Mouse (Mus musculus) midbrain, embryonic 13.5 days (tissue): ENCODE measurements around the gene Fam160b1. TPM values are rescaled to one million over a fixed set of nuclear protein-coding genes. Genes with fewer than 3 reads are reported as not detected.

Experiments
- ATAC-seq: fragments of 200-750 bp; cut with Nextera tagmentation; 2 replicates; pipeline ENCODE4 v1.8.0; 2017; ENCODE audit warnings: mild to moderate bottlenecking, moderate TSS enrichment, moderate library complexity
- H3K27ac ChIP-seq: fragments of 300-500 bp; sonication (generic); 2 replicates; pipeline ENCODE4 v1.5.1; 2015; ENCODE audit warnings: inconsistent platforms, mild to moderate bottlenecking, moderate library complexity
- H3K27me3 ChIP-seq: fragments of 300-500 bp; sonication (generic); 2 replicates; pipeline ENCODE4 v1.6.1; 2015; ENCODE audit warnings: mild to moderate bottlenecking, inconsistent platforms
- H3K36me3 ChIP-seq: fragments of 300-500 bp; sonication (generic); 2 replicates; pipeline ENCODE4 v1.6.1; 2015; ENCODE audit warnings: mild to moderate bottlenecking, inconsistent platforms
- H3K4me1 ChIP-seq: fragments of 300-500 bp; sonication (generic); replicated peaks from 2 replicates; pipeline ENCODE4 v1.6.1; 2015; ENCODE audit warnings: inconsistent platforms
- H3K4me2 ChIP-seq: fragments of 300-500 bp; sonication (generic); replicated peaks from 2 replicates; pipeline ENCODE4 v1.6.1; 2015; ENCODE audit warnings: moderate library complexity, mild to moderate bottlenecking, inconsistent platforms
- H3K4me3 ChIP-seq: fragments of 300-500 bp; sonication (generic); replicated peaks from 2 replicates; pipeline ENCODE4 v1.5.1; 2015; ENCODE audit warnings: mild to moderate bottlenecking, inconsistent platforms
- H3K9ac ChIP-seq: fragments of 300-500 bp; sonication (generic); replicated peaks from 2 replicates; pipeline ENCODE4 v1.6.1; 2015; ENCODE audit warnings: mild to moderate bottlenecking, inconsistent platforms
- H3K9me3 ChIP-seq: fragments of 300-500 bp; sonication (generic); 2 replicates; pipeline ENCODE4 v1.6.1; 2016; ENCODE audit warnings: mild to moderate bottlenecking, inconsistent platforms
- WGBS: fragments of 180-500 bp; shearing (Covaris S2); methylation state at CpG from one replicate; pipeline ENCODE4 v1.1.7; 2015; 5-methylcytosine and 5-hydroxymethylcytosine counted together
- polyA plus RNA-seq: library from polyadenylated mRNA; unstranded; fragments of >200 nt; fragmentation: Nextera tagmentation; extraction: Ambion mirVana; gene quantifications from 2 replicates; pipeline ENCODE4 v1.2.1, GENCODE M21; 2015

Fam160b1 gene
- polyA plus RNA-seq, 1 experiment from 2014 or later = 14.2 TPM

- Histone ChIP-seq H3K9me3 (no peaks in the 10 kb centered on the region), H3K4me1 (no peaks in the 10 kb centered on the region), H3K27me3 (no peaks in the 10 kb centered on the region), H3K9ac (no peak overlapping the region), H3K4me2 (no peak overlapping the region), H3K27ac (no peak overlapping the region), H3K36me3 (peaks cover 93% of the 10 kb centered on the region), H3K4me3 (no peak overlapping the region)
- no peak for ATAC-seq
- WGBS = 89% methylated on average over 11 of the region's 11 CpGs
These were observed 15.3 kb downstream of the Fam160b1 start for GRCm38 (mm10) chr19:57375746-57376145.

GRCm38 (mm10) chr19:57377043-57377703 is 16.7 kb downstream of the Fam160b1 start:
- Histone ChIP-seq H3K27ac (no peak overlapping the region), H3K4me1 (no peaks in the 10 kb centered on the region), H3K9me3 (no peaks in the 10 kb centered on the region), H3K36me3 (peaks cover 92% of the 10 kb centered on the region), H3K27me3 (no peaks in the 10 kb centered on the region), H3K4me2 (no peak overlapping the region), H3K9ac (no peak overlapping the region), H3K4me3 (no peak overlapping the region)
- WGBS = 97% methylated on average over 14 of the region's 14 CpGs
- no peak for ATAC-seq

GRCm38 (mm10) chr19:57386176-57386693 is 25.8 kb downstream of the Fam160b1 start:
- Histone ChIP-seq H3K4me1 (no peaks in the 10 kb centered on the region), H3K27me3 (no peaks in the 10 kb centered on the region), H3K36me3 (peaks cover 91% of the 10 kb centered on the region), H3K4me2 (no peak overlapping the region), H3K4me3 (no peak overlapping the region), H3K9me3 (no peaks in the 10 kb centered on the region), H3K27ac (no peak overlapping the region), H3K9ac (no peak overlapping the region)
- ATAC-seq = no peak
- 89% methylated on average over 17 of the region's 17 CpGs for WGBS

GRCm38 (mm10) chr19:57391545-57391944 is 31.1 kb downstream of the Fam160b1 start:
- Histone ChIP-seq H3K9ac (no peak overlapping the region), H3K4me3 (no peak overlapping the region), H3K27me3 (no peaks in the 10 kb centered on the region), H3K9me3 (no peaks in the 10 kb centered on the region), H3K4me2 (no peak overlapping the region), H3K36me3 (peaks cover 40% of the 10 kb centered on the region), H3K4me1 (no peaks in the 10 kb centered on the region), H3K27ac (no peak overlapping the region)
- WGBS = 93% methylated on average over 3 of the region's 3 CpGs
- no peak for ATAC-seq

GRCm38 (mm10) chr19:57393357-57393957 is 33.0 kb downstream of the Fam160b1 start:
- WGBS = 79% methylated on average over 6 of the region's 6 CpGs
- ATAC-seq = no peak
- no peak overlapping the region for H3K4me3 ChIP-seq
- peaks cover 21% of the 10 kb centered on the region for H3K36me3 ChIP-seq
- no peaks in the 10 kb centered on the region for H3K4me1 ChIP-seq
- no peak overlapping the region for H3K27ac ChIP-seq
- no peaks in the 10 kb centered on the region for H3K27me3 ChIP-seq
- H3K9ac ChIP-seq = no peak overlapping the region
- no peak overlapping the region for H3K4me2 ChIP-seq
- no peaks in the 10 kb centered on the region for H3K9me3 ChIP-seq

- Histone ChIP-seq H3K27ac (no peak overlapping the region), H3K4me3 (no peak overlapping the region), H3K36me3 (no peaks in the 10 kb centered on the region), H3K27me3 (no peaks in the 10 kb centered on the region), H3K9ac (no peak overlapping the region), H3K4me1 (0 out of 2 replicates have a peak, but pooled peaks cover under 1% of the 10 kb centered on the region), H3K4me2 (no peak overlapping the region), H3K9me3 (no peaks in the 10 kb centered on the region)
- WGBS = 84% methylated on average over 7 of the region's 7 CpGs
- ATAC-seq = no peak
These were observed 36.1 kb downstream of the Fam160b1 start for GRCm38 (mm10) chr19:57396609-57397008.

- Histone ChIP-seq H3K27ac (peak overlapping the region; percentile 63), H3K4me2 (no peak overlapping the region), H3K4me1 (peaks cover 22% of the 10 kb centered on the region), H3K9ac (peak overlapping the region; percentile 39; the same call in 1 of the 2 replicates), H3K4me3 (no peak overlapping the region), H3K27me3 (no peaks in the 10 kb centered on the region), H3K9me3 (no peaks in the 10 kb centered on the region), H3K36me3 (no peaks in the 10 kb centered on the region)
- ATAC-seq = peak; percentile 81
- WGBS = 35% methylated on average over 6 of the region's 6 CpGs
These were observed 41.9 kb downstream of the Fam160b1 start for GRCm38 (mm10) chr19:57402364-57402763.

GRCm38 (mm10) chr19:57403700-57404501 is 43.4 kb downstream of the Fam160b1 start:
- H3K4me3 ChIP-seq = no peak overlapping the region

GRCm38 (mm10) chr19:57404502-57404848 is 44.0 kb downstream of the Fam160b1 start:
- H3K36me3 ChIP-seq = no peaks in the 10 kb centered on the region
- no peaks in the 10 kb centered on the region for H3K9me3 ChIP-seq
- ATAC-seq = 0 out of 2 replicates have a peak, but pooled peaks have one; percentile 31
- H3K4me1 ChIP-seq = peaks cover 22% of the 10 kb centered on the region
- no peaks in the 10 kb centered on the region for H3K27me3 ChIP-seq
- 9% methylated on average over 9 of the region's 9 CpGs for WGBS
- H3K27ac ChIP-seq = no peak overlapping the region
- no peak overlapping the region for H3K9ac ChIP-seq
- no peak overlapping the region for H3K4me3 ChIP-seq
- peak overlapping the region; percentile 35 for H3K4me2 ChIP-seq

More at GRCm38 (mm10) chr19:57403700-57404501, 43.4 kb downstream of the Fam160b1 start:
- Histone ChIP-seq H3K9ac (no peak overlapping the region), H3K4me1 (peaks cover 22% of the 10 kb centered on the region), H3K27me3 (no peaks in the 10 kb centered on the region), H3K4me2 (peak overlapping the region; percentile 35), H3K36me3 (no peaks in the 10 kb centered on the region), H3K27ac (no peak overlapping the region), H3K9me3 (no peaks in the 10 kb centered on the region)
- peak; percentile 51; the same call in 1 of the 2 replicates for ATAC-seq
- WGBS = 12% methylated on average over 24 of the region's 24 CpGs

GRCm38 (mm10) chr19:57407947-57408346 is 47.5 kb downstream of the Fam160b1 start:
- 100% methylated on average over 1 of the region's 1 CpGs for WGBS
- peaks cover 22% of the 10 kb centered on the region for H3K4me1 ChIP-seq
- H3K27ac ChIP-seq = no peak overlapping the region
- H3K9me3 ChIP-seq = no peaks in the 10 kb centered on the region
- no peak overlapping the region for H3K9ac ChIP-seq
- no peaks in the 10 kb centered on the region for H3K27me3 ChIP-seq
- ATAC-seq = no peak
- no peak overlapping the region for H3K4me2 ChIP-seq
- no peak overlapping the region for H3K4me3 ChIP-seq
- H3K36me3 ChIP-seq = no peaks in the 10 kb centered on the region

GRCm38 (mm10) chr19:57411375-57412196 is 51.1 kb downstream of the Fam160b1 start:
- Histone ChIP-seq H3K36me3 (no peaks in the 10 kb centered on the region), H3K9ac (no peak overlapping the region), H3K27ac (peak overlapping the region; percentile 42; the same call in 1 of the 2 replicates), H3K4me3 (no peak overlapping the region), H3K9me3 (no peaks in the 10 kb centered on the region), H3K4me2 (peak overlapping the region; percentile 34), H3K27me3 (no peaks in the 10 kb centered on the region), H3K4me1 (peaks cover 13% of the 10 kb centered on the region)
- ATAC-seq = peak; percentile 69; the same call in 1 of the 2 replicates
- 46% methylated on average over 29 of the region's 29 CpGs for WGBS
